Mouse (Mus musculus) neural tube, embryonic 14.5 days (tissue): ENCODE results near the gene AI837181. TPM values are rescaled to one million over a fixed set of nuclear protein-coding genes. Genes with fewer than 3 reads are reported as not detected.

Source experiments
- ATAC-seq: fragments of 200-750 bp; cut with Nextera tagmentation; 2 replicates; pipeline ENCODE4 v1.8.0; 2017; ENCODE audit warnings: low read depth, mild to moderate bottlenecking, moderate TSS enrichment, moderate library complexity
- H3K27ac ChIP-seq: fragments of 300-500 bp; sonication (generic); 2 replicates; pipeline ENCODE4 v1.5.1; 2014; ENCODE audit warnings: low read depth, mild to moderate bottlenecking, control low read depth, low read length, moderate library complexity, mixed read lengths
- H3K27me3 ChIP-seq: fragments of 300-500 bp; sonication (generic); 2 replicates; pipeline ENCODE4 v1.6.1; 2014; ENCODE audit warnings: low read length; ENCODE audit not compliant: control insufficient read depth, insufficient read depth
- H3K36me3 ChIP-seq: fragments of 300-500 bp; sonication (generic); 2 replicates; pipeline ENCODE4 v1.6.1; 2014; ENCODE audit warnings: low read length, mixed read lengths; ENCODE audit not compliant: control insufficient read depth, insufficient read depth
- H3K4me1 ChIP-seq: fragments of 300-500 bp; sonication (generic); 2 replicates; pipeline ENCODE4 v1.6.1; 2014; ENCODE audit warnings: low read length; ENCODE audit not compliant: control insufficient read depth, insufficient read depth
- H3K4me2 ChIP-seq: fragments of 300-500 bp; sonication (generic); 2 replicates; pipeline ENCODE4 v1.6.1; 2014; ENCODE audit warnings: mild to moderate bottlenecking, low read depth, low read length, control low read depth
- H3K4me3 ChIP-seq: fragments of 300-500 bp; sonication (generic); 2 replicates; pipeline ENCODE4 v1.5.1; 2014; ENCODE audit warnings: low read depth, low read length, control low read depth, mixed read lengths
- H3K9ac ChIP-seq: fragments of 300-500 bp; sonication (generic); replicated peaks from 2 replicates; pipeline ENCODE4 v1.6.1; 2014; ENCODE audit warnings: low read depth, mild to moderate bottlenecking, control low read depth, low read length, mixed read lengths
- H3K9me3 ChIP-seq: fragments of 300-500 bp; sonication (generic); 2 replicates; pipeline ENCODE4 v1.6.1; 2016; ENCODE audit warnings: low read length; ENCODE audit not compliant: control insufficient read depth
- WGBS: fragments of 180-500 bp; shearing (Covaris S2); extraction: QIAGEN DNeasy Blood & Tissue Kit; methylation state at CpG from one replicate; pipeline ENCODE4 v1.1.7; 2014; 5-methylcytosine and 5-hydroxymethylcytosine counted together
- polyA plus RNA-seq: library from polyadenylated mRNA; unstranded; fragments of >200 nt; fragmentation: Nextera tagmentation; extraction: Ambion mirVana; gene quantifications from 2 replicates; pipeline ENCODE4 v1.2.1, GENCODE M21; 2014

Gene AI837181
- polyA plus RNA-seq, 1 experiment from 2014 or later: 67.2 TPM

- H3K9ac ChIP-seq: no peak overlapping the region
Observed at GRCm38 (mm10) chr19:5408057-5409001, 16.6 kb upstream of the AI837181 start.

GRCm38 (mm10) chr19:5409068-5409467 lies 15.9 kb upstream of the AI837181 start:
- no peak for ATAC-seq
- 84% methylated on average over 5 of the region's 5 CpGs for WGBS
- H3K4me1 ChIP-seq: peaks cover 11% of the 10 kb centered on the region

More at GRCm38 (mm10) chr19:5408057-5409001, 16.6 kb upstream of the AI837181 start:
- Histone ChIP-seq H3K4me1 (peaks cover 11% of the 10 kb centered on the region), H3K36me3 (no peaks in the 10 kb centered on the region), H3K4me2 (no peak overlapping the region; the same call in 1 of the 2 replicates), H3K27me3 (no peaks in the 10 kb centered on the region), H3K9me3 (no peaks in the 10 kb centered on the region), H3K4me3 (peak overlapping the region; percentile 58; the same call in 1 of the 2 replicates), H3K27ac (no peak overlapping the region)
- ATAC-seq: no peak
- WGBS: 88% methylated on average over 13 of the region's 13 CpGs

GRCm38 (mm10) chr19:5410641-5411040 lies 14.3 kb upstream of the AI837181 start:
- Histone ChIP-seq H3K4me1 (peaks cover 11% of the 10 kb centered on the region), H3K9ac (no peak overlapping the region), H3K9me3 (no peaks in the 10 kb centered on the region), H3K4me3 (no peak overlapping the region), H3K4me2 (no peak overlapping the region), H3K27ac (no peak overlapping the region), H3K36me3 (no peaks in the 10 kb centered on the region), H3K27me3 (no peaks in the 10 kb centered on the region)
- no peak for ATAC-seq
- 95% methylated on average over 5 of the region's 5 CpGs for WGBS

More at GRCm38 (mm10) chr19:5409068-5409467, 15.9 kb upstream of the AI837181 start:
- no peak overlapping the region for H3K27ac ChIP-seq
- no peaks in the 10 kb centered on the region for H3K27me3 ChIP-seq
- no peak overlapping the region for H3K9ac ChIP-seq
- no peaks in the 10 kb centered on the region for H3K9me3 ChIP-seq
- H3K4me3 ChIP-seq: no peak overlapping the region
- H3K4me2 ChIP-seq: no peak overlapping the region
- no peaks in the 10 kb centered on the region for H3K36me3 ChIP-seq

- H3K9me3 ChIP-seq: no peaks in the 10 kb centered on the region
- H3K27me3 ChIP-seq: no peaks in the 10 kb centered on the region
- 69% methylated on average over 5 of the region's 5 CpGs for WGBS
- H3K4me3 ChIP-seq: no peak overlapping the region
- no peak overlapping the region for H3K9ac ChIP-seq
- ATAC-seq: no peak
- H3K36me3 ChIP-seq: no peaks in the 10 kb centered on the region
- no peak overlapping the region for H3K27ac ChIP-seq
- no peak overlapping the region for H3K4me2 ChIP-seq
- H3K4me1 ChIP-seq: peaks cover 9% of the 10 kb centered on the region
Observed at GRCm38 (mm10) chr19:5411961-5412360, 13.0 kb upstream of the AI837181 start.

- no peaks in the 10 kb centered on the region for H3K36me3 ChIP-seq
- 79% methylated on average over 4 of the region's 4 CpGs for WGBS
- no peaks in the 10 kb centered on the region for H3K27me3 ChIP-seq
- ATAC-seq: no peak
- H3K27ac ChIP-seq: no peak overlapping the region
- H3K4me3 ChIP-seq: no peak overlapping the region
- no peak overlapping the region for H3K4me2 ChIP-seq
- H3K9me3 ChIP-seq: no peaks in the 10 kb centered on the region
- no peaks in the 10 kb centered on the region for H3K4me1 ChIP-seq
- no peak overlapping the region for H3K9ac ChIP-seq
Observed at GRCm38 (mm10) chr19:5413840-5414239, 11.1 kb upstream of the AI837181 start.

- no peak overlapping the region for H3K27ac ChIP-seq
- no peak overlapping the region for H3K4me2 ChIP-seq
- 78% methylated on average over 2 of the region's 2 CpGs for WGBS
- H3K9me3 ChIP-seq: no peaks in the 10 kb centered on the region
- H3K4me3 ChIP-seq: no peak overlapping the region
- no peaks in the 10 kb centered on the region for H3K36me3 ChIP-seq
- ATAC-seq: no peak
- H3K4me1 ChIP-seq: no peaks in the 10 kb centered on the region
- H3K9ac ChIP-seq: no peak overlapping the region
- H3K27me3 ChIP-seq: no peaks in the 10 kb centered on the region
Observed at GRCm38 (mm10) chr19:5414534-5414957, 10.4 kb upstream of the AI837181 start.

- no peak overlapping the region for H3K4me2 ChIP-seq
- peaks cover 9% of the 10 kb centered on the region; the same call in 1 of the 2 replicates for H3K36me3 ChIP-seq
- no peak overlapping the region for H3K9ac ChIP-seq
- WGBS: 96% methylated on average over 8 of the region's 8 CpGs
- no peak for ATAC-seq
- no peak overlapping the region for H3K27ac ChIP-seq
- H3K27me3 ChIP-seq: no peaks in the 10 kb centered on the region
- H3K4me3 ChIP-seq: no peak overlapping the region
- no peaks in the 10 kb centered on the region for H3K9me3 ChIP-seq
- H3K4me1 ChIP-seq: peaks cover 11% of the 10 kb centered on the region
Observed at GRCm38 (mm10) chr19:5418750-5419466, 6.0 kb upstream of the AI837181 start.

- H3K27ac ChIP-seq: no peak overlapping the region
- 95% methylated on average over 9 of the region's 9 CpGs for WGBS
- H3K4me2 ChIP-seq: no peak overlapping the region
- no peak overlapping the region for H3K9ac ChIP-seq
- peaks cover 9% of the 10 kb centered on the region; the same call in 1 of the 2 replicates for H3K36me3 ChIP-seq
- no peak for ATAC-seq
- no peaks in the 10 kb centered on the region for H3K27me3 ChIP-seq
- H3K9me3 ChIP-seq: no peaks in the 10 kb centered on the region
- no peak overlapping the region for H3K4me3 ChIP-seq
- H3K4me1 ChIP-seq: peaks cover 11% of the 10 kb centered on the region
Observed at GRCm38 (mm10) chr19:5419630-5420029, 5.3 kb upstream of the AI837181 start.

GRCm38 (mm10) chr19:5420579-5420978 lies 4.4 kb upstream of the AI837181 start:
- Histone ChIP-seq H3K9ac (no peak overlapping the region), H3K36me3 (peaks cover 9% of the 10 kb centered on the region; the same call in 1 of the 2 replicates), H3K4me3 (no peak overlapping the region), H3K27ac (no peak overlapping the region), H3K9me3 (no peaks in the 10 kb centered on the region), H3K4me2 (no peak overlapping the region), H3K4me1 (peaks cover 11% of the 10 kb centered on the region), H3K27me3 (no peaks in the 10 kb centered on the region)
- WGBS: 95% methylated on average over 6 of the region's 6 CpGs
- no peak for ATAC-seq
